Mouse (Mus musculus) thymus, adult 2 months (tissue): ENCODE measurements at regions not wholly inside any gene's neighbourhood (a gene's known extent, or its start where the extent isn't known, plus 50 kb on each side); places are given as distances from the start of the nearest gene placed in this dataset.
A peak's percentile ranks its signal among the peaks of the same experiment; 100 is the strongest.
"Not testable (repeated sequence)": the region's sequence is repeated elsewhere in the genome, so short reads cannot be mapped to it uniquely, and the experiment has no call there.

Experiments used
- DNase-seq: peaks from one replicate; pipeline ENCODE4 v3.0.0; 2021
- H3K27ac ChIP-seq: fragments of 200-500 bp; 2 replicates; pipeline ENCODE4 v1.5.1; 2012; ENCODE audit warnings: low read length, control low read depth; ENCODE audit not compliant: control insufficient read depth, insufficient read depth
- H3K27me3 ChIP-seq: fragments of 200-500 bp; 2 replicates; pipeline ENCODE4 v1.6.1; 2012; ENCODE audit warnings: mild to moderate bottlenecking, low read length, moderate library complexity, mixed read lengths; ENCODE audit not compliant: control insufficient read depth, insufficient read depth
- H3K36me3 ChIP-seq: fragments of 200-500 bp; 2 replicates; pipeline ENCODE4 v1.6.1; 2012; ENCODE audit warnings: mild to moderate bottlenecking, low read length, moderate library complexity; ENCODE audit not compliant: control insufficient read depth, insufficient read depth
- H3K4me1 ChIP-seq: fragments of 200-500 bp; replicated peaks from 2 replicates; pipeline ENCODE4 v1.6.1; 2012; ENCODE audit warnings: low read length; ENCODE audit not compliant: control insufficient read depth, insufficient read depth
- H3K4me3 ChIP-seq: fragments of 200-500 bp; 2 replicates; pipeline ENCODE4 v1.5.1; 2012; ENCODE audit warnings: mild to moderate bottlenecking, low read length, control low read depth, moderate library complexity; ENCODE audit not compliant: control insufficient read depth, insufficient read depth
- CTCF ChIP-seq: fragments of 200-500 bp; IDR thresholded peaks from 2 replicates; pipeline ENCODE4 v1.5.1; 2012; ENCODE audit warnings: mild to moderate bottlenecking, control low read depth, low read length, moderate library complexity, borderline replicate concordance; ENCODE audit not compliant: control insufficient read depth, poor library complexity, insufficient read depth; ENCODE audit errors: extremely low read depth
- POLR2A ChIP-seq: fragments of 200-500 bp; IDR thresholded peaks from 2 replicates; pipeline ENCODE4 v1.6.1; 2012; ENCODE audit warnings: mild to moderate bottlenecking, low read length, control low read depth, moderate library complexity; ENCODE audit not compliant: control insufficient read depth, poor library complexity, insufficient read depth; ENCODE audit errors: extremely low read depth
- WGBS: fragments of 180-500 bp; shearing (Covaris S2); methylation state at CpG from one replicate; pipeline ENCODE4 v1.1.7; 2018; 5-methylcytosine and 5-hydroxymethylcytosine counted together

- Histone ChIP-seq H3K27me3 (no peaks in the 10 kb centered on the region), H3K27ac (no peak overlapping the region), H3K4me3 (no peak overlapping the region), H3K4me1 (peaks cover 9% of the 10 kb centered on the region), H3K36me3 (no peaks in the 10 kb centered on the region)
- no peak for TF ChIP-seq CTCF
- no peak for TF ChIP-seq POLR2A
- no peak for DNase-seq
- WGBS, result 91% methylated on average over 5 of the region's 5 CpGs
Observed at GRCm38 (mm10) chr12:77022538-77022937, 60.5 kb upstream of the Max start.

GRCm38 (mm10) chr12:77021881-77022280, 59.9 kb upstream of the Max start:
- H3K36me3 ChIP-seq, result no peaks in the 10 kb centered on the region
- no peak overlapping the region for H3K27ac ChIP-seq
- no peak for DNase-seq
- H3K4me1 ChIP-seq, result peaks cover 9% of the 10 kb centered on the region
- 92% methylated on average over 5 of the region's 5 CpGs for WGBS
- H3K4me3 ChIP-seq, result no peak overlapping the region
- no peak for TF ChIP-seq CTCF
- no peaks in the 10 kb centered on the region for H3K27me3 ChIP-seq

DNA sequence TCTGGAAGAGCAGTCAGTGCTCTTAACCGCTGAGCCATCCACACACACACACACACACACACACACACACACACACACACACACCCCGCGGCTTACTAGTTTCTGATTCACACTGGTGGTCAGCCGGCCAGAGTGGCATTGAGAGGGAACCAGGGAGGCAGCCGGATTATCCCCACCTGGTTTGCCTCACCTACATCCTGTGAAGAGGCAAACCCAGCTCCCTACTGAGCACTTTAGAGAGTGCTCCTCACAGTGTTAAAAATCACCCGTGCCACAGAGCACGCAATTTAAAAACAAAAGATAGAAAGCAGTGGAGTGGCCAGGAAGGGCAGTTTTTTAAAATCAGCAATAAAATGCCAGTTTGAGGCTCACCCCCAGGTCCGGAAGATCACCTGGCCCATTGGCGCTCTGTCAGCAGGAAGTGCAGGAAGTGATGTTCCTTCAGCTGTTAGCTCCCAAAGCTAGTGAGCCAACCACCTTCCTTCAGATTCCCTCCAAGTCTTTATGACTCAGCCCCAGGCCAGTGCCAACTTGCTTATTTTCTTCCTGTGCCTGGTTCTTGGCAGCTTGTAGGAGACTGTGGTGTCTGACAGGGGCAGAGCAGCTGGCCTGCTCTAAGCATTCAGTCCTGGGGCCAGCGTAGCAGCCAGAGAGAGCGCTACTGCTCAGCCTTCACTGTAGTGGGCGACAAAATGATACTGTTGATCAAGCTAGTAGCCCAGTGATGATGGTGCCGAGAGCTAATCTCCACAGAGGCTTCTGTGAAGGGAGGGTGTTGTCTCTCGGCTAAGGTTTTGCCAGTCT, 57.9 kb upstream of the Max start:
- Histone ChIP-seq H3K27me3 (no peaks in the 10 kb centered on the region), H3K4me3 (0 out of 2 replicates have a peak overlapping the region, but pooled peaks have one; percentile 18), H3K36me3 (no peaks in the 10 kb centered on the region), H3K4me1 (peaks cover 9% of the 10 kb centered on the region), H3K27ac (no peak overlapping the region)
- 24% methylated on average over 14 of the region's 14 CpGs for WGBS
- DNase-seq, result peak; percentile 27
- TF ChIP-seq POLR2A (no peak), CTCF (no peak)

- H3K4me3 ChIP-seq, DNase-seq, H3K27me3 ChIP-seq, H3K4me1 ChIP-seq, H3K36me3 ChIP-seq, H3K27ac ChIP-seq: not testable (repeated sequence)
- 96% methylated on average over 1 of the region's 2 CpGs for WGBS
Observed at GRCm38 (mm10) chr12:77019148-77019547, 57.1 kb upstream of the Max start.

GRCm38 (mm10) chr12:77018373-77018772, 56.4 kb upstream of the Max start:
- 53% methylated on average over 6 of the region's 6 CpGs for WGBS
- H3K27ac ChIP-seq, result no peak overlapping the region
- peaks cover 9% of the 10 kb centered on the region for H3K4me1 ChIP-seq

DNA sequence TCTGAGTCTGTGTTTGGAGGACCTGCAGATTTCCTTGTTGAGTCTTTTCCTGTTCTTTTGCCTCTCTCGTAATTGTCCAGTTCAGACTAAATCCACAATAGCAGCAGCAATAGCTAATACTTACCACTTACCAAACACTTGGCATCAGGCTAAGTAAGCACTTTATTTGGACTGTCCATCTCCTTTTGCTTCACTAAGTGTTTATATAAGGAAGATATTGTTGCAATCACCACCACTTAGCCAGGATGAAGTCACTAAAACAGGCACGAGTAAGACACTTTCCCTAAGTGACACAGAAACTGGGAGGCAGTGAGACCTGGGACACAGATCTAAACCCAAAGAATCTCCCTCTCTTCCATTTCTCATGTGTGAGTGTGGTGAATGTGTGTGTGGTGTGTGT, 52.9 kb upstream of the Max start:
- DNase-seq, result no peak
- Histone ChIP-seq H3K4me1 (peaks cover 4% of the 10 kb centered on the region; the same call in 1 of the 2 replicates), H3K27ac (no peak overlapping the region), H3K27me3 (no peaks in the 10 kb centered on the region), H3K4me3 (no peak overlapping the region), H3K36me3 (no peaks in the 10 kb centered on the region)
- TF ChIP-seq CTCF, result no peak
- no peak for TF ChIP-seq POLR2A
- 96% methylated on average over 2 of the region's 2 CpGs for WGBS

More at GRCm38 (mm10) chr12:77018373-77018772, 56.4 kb upstream of the Max start:
- Histone ChIP-seq H3K27me3 (no peaks in the 10 kb centered on the region), H3K36me3 (no peaks in the 10 kb centered on the region), H3K4me3 (no peak overlapping the region)
- TF ChIP-seq POLR2A, result no peak
- TF ChIP-seq CTCF, result no peak
- DNase-seq, result no peak
